Mouse (Mus musculus) liver, embryonic 14.5 days (tissue): ENCODE results near the gene Tulp3.

Experiments used
- CTCF ChIP-seq: IDR thresholded peaks from 2 replicates; pipeline ENCODE4 v1.5.1; 2016; ENCODE audit warnings: antibody characterized with exemption, low read depth, control low read depth
- EP300 ChIP-seq: IDR thresholded peaks from 2 replicates; pipeline ENCODE4 v1.6.1; 2016; ENCODE audit warnings: antibody characterized with exemption, low read depth

- TF ChIP-seq EP300 (no peak), CTCF (no peak)
Measured at GRCm38 (mm10) chr6:128280472-128281145, 75.0 kb downstream of the Tulp3 start.
